Comparison of ENCODE assay signal across 8 mouse cellular contexts in genomic region chr3:9403255-9404050, GRCm38 (mm10).
A peak's percentile ranks its signal among the peaks of the same experiment; 100 is the strongest.
DNase-seq lines count a peak whose midpoint lies in the region; ATAC-seq lines count a peak whose summit lies in the region.
"Had no signal": no experiment of that assay in that cellular context is flagged by ENCODE, and none has a peak within 500 bp of the region (broad histone marks: within the 10 kb centered on the region; RNA-seq: fewer than 3 reads in every experiment).

No protein-coding gene starts in this region.

- H3K4me1 ChIP-seq in kidney, embryonic 16.5 days (ENCODE audit: insufficient read depth, low read length), result peaks cover 26% of the 10 kb centered on the region
- H3K4me1 ChIP-seq in kidney, embryonic 14.5 days (ENCODE audit: control insufficient read depth, insufficient read depth, low read length), result peaks cover 8% of the 10 kb centered on the region; the same call in 1 of the 2 replicates
- H3K4me1 ChIP-seq in brown adipose tissue, adult 24 weeks (ENCODE audit: control insufficient read depth, insufficient read depth, insufficient read length, low read length), result peaks cover 16% of the 10 kb centered on the region
- peaks cover 12% of the 10 kb centered on the region for H3K4me1 ChIP-seq in midbrain, embryonic 14.5 days (ENCODE audit: control insufficient read depth, insufficient read depth, low read length)

- DNase-seq in midbrain, embryonic 14.5 days, result peak; percentile 56
- DNase-seq in layer of hippocampus, postnatal 36 days, result no peak
- no peak for DNase-seq in layer of hippocampus, adult 8-10 months (ENCODE audit: low spot score in 2 of 2)
- DNase-seq: right cerebral cortex, postnatal 14 days had no signal

- no peak overlapping the region for H3K9ac ChIP-seq in kidney, embryonic 16.5 days (replicated peaks; ENCODE audit: low read length)
- no peak overlapping the region for H3K9ac ChIP-seq in kidney, embryonic 14.5 days (ENCODE audit: low read depth, low read length)
- no peak overlapping the region; the same call in 1 of the 2 replicates for H3K9ac ChIP-seq in midbrain, embryonic 14.5 days (replicated peaks; ENCODE audit: low read length)

- WGBS in kidney, embryonic 16.5 days, result 64% methylated on average over 5 of the region's 5 CpGs
- 67% methylated on average over 5 of the region's 5 CpGs for WGBS in kidney, embryonic 14.5 days
- 63% methylated on average over 5 of the region's 5 CpGs for WGBS in midbrain, embryonic 14.5 days

- no peaks in the 10 kb centered on the region for H3K36me3 ChIP-seq in kidney, embryonic 16.5 days (ENCODE audit: insufficient read depth, low read length)
- H3K36me3 ChIP-seq in kidney, embryonic 14.5 days (ENCODE audit: control insufficient read depth, insufficient read depth, low read length), result no peaks in the 10 kb centered on the region
- no peaks in the 10 kb centered on the region for H3K36me3 ChIP-seq in midbrain, embryonic 14.5 days (ENCODE audit: control insufficient read depth, insufficient read depth, low read length)

- H3K4me2 ChIP-seq in kidney, embryonic 16.5 days (replicated peaks; ENCODE audit: low read depth, low read length), result 0 out of 2 replicates have a peak overlapping the region, but pooled peaks have one; percentile 3
- H3K4me2 ChIP-seq in kidney, embryonic 14.5 days (replicated peaks; ENCODE audit: low read depth, low read length), result no peak overlapping the region
- H3K4me2 ChIP-seq in midbrain, embryonic 14.5 days (ENCODE audit: low read length), result no peak overlapping the region

- no peak overlapping the region for H3K4me3 ChIP-seq in kidney, embryonic 16.5 days (ENCODE audit: low read length)
- H3K4me3 ChIP-seq in kidney, embryonic 14.5 days (ENCODE audit: low read length), result no peak overlapping the region
- peak overlapping the region; percentile 14; the same call in 1 of the 2 replicates for H3K4me3 ChIP-seq in brown adipose tissue, adult 24 weeks (ENCODE audit: insufficient read depth, low read depth, low read length)
- H3K4me3 ChIP-seq in midbrain, embryonic 14.5 days (replicated peaks; ENCODE audit: low read depth, low read length), result no peak overlapping the region

- no peak for ATAC-seq in kidney, embryonic 16.5 days (ENCODE audit: low FRiP score, low TSS enrichment)
- no peak for ATAC-seq in kidney, embryonic 14.5 days (ENCODE audit: low FRiP score, low TSS enrichment)
- peak; percentile 1 for ATAC-seq in inflammation-experienced regulatory T-cells, adult 6 months
- ATAC-seq in midbrain, embryonic 14.5 days (ENCODE audit: low FRiP score, low TSS enrichment), result 0 out of 2 replicates have a peak, but pooled peaks have one; percentile 15

- H3K27me3 ChIP-seq in kidney, embryonic 16.5 days (ENCODE audit: insufficient read depth, low read length), result no peaks in the 10 kb centered on the region
- no peaks in the 10 kb centered on the region for H3K27me3 ChIP-seq in kidney, embryonic 14.5 days (ENCODE audit: control insufficient read depth, insufficient read depth, low read length)
- H3K27me3 ChIP-seq in midbrain, embryonic 14.5 days (ENCODE audit: control insufficient read depth, insufficient read depth, low read length), result no peaks in the 10 kb centered on the region

- H3K9me3 ChIP-seq in kidney, embryonic 16.5 days (ENCODE audit: low read length), result no peaks in the 10 kb centered on the region
- H3K9me3 ChIP-seq in kidney, embryonic 14.5 days (ENCODE audit: control insufficient read depth, low read length), result no peaks in the 10 kb centered on the region
- H3K9me3 ChIP-seq in midbrain, embryonic 14.5 days (ENCODE audit: control insufficient read depth, low read length), result no peaks in the 10 kb centered on the region

- no peak overlapping the region for H3K27ac ChIP-seq in kidney, embryonic 16.5 days (ENCODE audit: low read length)
- no peak overlapping the region for H3K27ac ChIP-seq in kidney, embryonic 14.5 days (ENCODE audit: low read depth, low read length)
- H3K27ac ChIP-seq in brown adipose tissue, adult 24 weeks (replicated peaks; ENCODE audit: low read depth, low read length), result no peak overlapping the region
- peak overlapping the region; percentile 1; the same call in 1 of the 2 replicates for H3K27ac ChIP-seq in midbrain, embryonic 14.5 days (replicated peaks; ENCODE audit: low read depth, low read length)

Comparison
In these comparisons a context has a peak if more than half of its experiments do, and no peak if none do; other contexts are left out.
1. ATAC-seq: peak in inflammation-experienced regulatory T-cells, adult 6 months (single experiment) and midbrain, embryonic 14.5 days (single experiment); none in kidney, embryonic 16.5 days (single experiment) and kidney, embryonic 14.5 days (single experiment).